Mouse (Mus musculus) midbrain, embryonic 16.5 days (tissue): ENCODE results near the gene Hmces. TPM values are rescaled to one million over a fixed set of nuclear protein-coding genes. Genes with fewer than 3 reads are reported as not detected.

Experiments used
- ATAC-seq: fragments of 200-750 bp; cut with Nextera tagmentation; 2 replicates; pipeline ENCODE4 v1.8.0; 2017; ENCODE audit warnings: moderate TSS enrichment
- H3K27ac ChIP-seq: fragments of 300-500 bp; sonication (generic); 2 replicates; pipeline ENCODE4 v1.5.1; 2014; ENCODE audit warnings: mild to moderate bottlenecking, low read length, mixed read lengths
- H3K27me3 ChIP-seq: fragments of 300-500 bp; sonication (generic); 2 replicates; pipeline ENCODE4 v1.6.1; 2014; ENCODE audit warnings: low read depth, low read length, mixed read lengths; ENCODE audit not compliant: control insufficient read depth, insufficient read depth
- H3K36me3 ChIP-seq: fragments of 300-500 bp; sonication (generic); 2 replicates; pipeline ENCODE4 v1.6.1; 2014; ENCODE audit warnings: mild to moderate bottlenecking, low read length, moderate library complexity, mixed read lengths; ENCODE audit not compliant: control insufficient read depth, insufficient read depth
- H3K4me1 ChIP-seq: fragments of 300-500 bp; sonication (generic); 2 replicates; pipeline ENCODE4 v1.6.1; 2014; ENCODE audit warnings: mild to moderate bottlenecking, low read length, mixed read lengths; ENCODE audit not compliant: control insufficient read depth, insufficient read depth
- H3K4me2 ChIP-seq: fragments of 300-500 bp; sonication (generic); 2 replicates; pipeline ENCODE4 v1.6.1; 2014; ENCODE audit warnings: mild to moderate bottlenecking, low read length, mixed read lengths
- H3K4me3 ChIP-seq: fragments of 300-500 bp; sonication (generic); 2 replicates; pipeline ENCODE4 v1.5.1; 2014; ENCODE audit warnings: low read depth, mild to moderate bottlenecking, low read length, moderate library complexity, mixed read lengths
- H3K9ac ChIP-seq: fragments of 300-500 bp; sonication (generic); 2 replicates; pipeline ENCODE4 v1.6.1; 2014; ENCODE audit warnings: low read depth, low read length, mixed read lengths
- H3K9me3 ChIP-seq: fragments of 300-500 bp; sonication (generic); replicated peaks from 2 replicates; pipeline ENCODE4 v1.6.1; 2014; ENCODE audit warnings: mild to moderate bottlenecking, low read length, mixed read lengths; ENCODE audit not compliant: control insufficient read depth, poor library complexity, severe bottlenecking
- WGBS: fragments of 180-500 bp; shearing (Covaris S2); extraction: QIAGEN DNeasy Blood & Tissue Kit; methylation state at CpG from one replicate; pipeline ENCODE4 v1.1.7; 2014; 5-methylcytosine and 5-hydroxymethylcytosine counted together
- polyA plus RNA-seq: library from polyadenylated mRNA; unstranded; fragments of >200 nt; fragmentation: Nextera tagmentation; extraction: Ambion mirVana; gene quantifications from 2 replicates; pipeline ENCODE4 v1.2.1, GENCODE M21; 2015

The Hmces gene
- polyA plus RNA-seq: 42.1 and 44.5 TPM in 2 replicates

GRCm38 (mm10) chr6:87913661-87914325, at the start of gene Hmces:
Gene Hmces (plus strand): TSS chr6:87913935.
- WGBS: under 1% methylated on average over 59 of the region's 62 CpGs

GRCm38 (mm10) chr6:87866211-87866610, 47.5 kb upstream of the Hmces start:
- Histone ChIP-seq H3K4me1 (no peaks in the 10 kb centered on the region), H3K9me3 (no peaks in the 10 kb centered on the region), H3K36me3 (no peaks in the 10 kb centered on the region), H3K4me2 (no peak overlapping the region), H3K27ac (no peak overlapping the region), H3K27me3 (no peaks in the 10 kb centered on the region), H3K4me3 (no peak overlapping the region), H3K9ac (no peak overlapping the region)
- WGBS: 89% methylated on average over 6 of the region's 6 CpGs
- no peak for ATAC-seq

More at GRCm38 (mm10) chr6:87913661-87914325, at the start of gene Hmces:
- peak within 1 kb of the TSS; percentile 91 for H3K4me3 ChIP-seq
- peak within 1 kb of the TSS; percentile 87 for H3K27ac ChIP-seq
- peaks cover 38% of the 10 kb centered on the region for H3K36me3 ChIP-seq
- peaks cover 12% of the 10 kb centered on the region for H3K4me1 ChIP-seq
- ATAC-seq: peak; percentile 95
- no peaks in the 10 kb centered on the region for H3K27me3 ChIP-seq
- H3K4me2 ChIP-seq: peak within 1 kb of the TSS; percentile 78
- no peaks in the 10 kb centered on the region for H3K9me3 ChIP-seq
- H3K9ac ChIP-seq: peak within 1 kb of the TSS; percentile 90

- Histone ChIP-seq H3K27me3 (no peaks in the 10 kb centered on the region), H3K36me3 (no peaks in the 10 kb centered on the region), H3K4me2 (no peak overlapping the region), H3K4me1 (no peaks in the 10 kb centered on the region), H3K27ac (no peak overlapping the region), H3K9ac (no peak overlapping the region), H3K9me3 (no peaks in the 10 kb centered on the region), H3K4me3 (no peak overlapping the region)
- no peak for ATAC-seq
- WGBS: 87% methylated on average over 2 of the region's 2 CpGs
Observed at GRCm38 (mm10) chr6:87867256-87867655, 46.5 kb upstream of the Hmces start.

- Histone ChIP-seq H3K4me1 (no peaks in the 10 kb centered on the region), H3K27ac (no peak overlapping the region), H3K36me3 (no peaks in the 10 kb centered on the region), H3K27me3 (no peaks in the 10 kb centered on the region), H3K9me3 (no peaks in the 10 kb centered on the region), H3K4me2 (no peak overlapping the region), H3K9ac (no peak overlapping the region), H3K4me3 (no peak overlapping the region)
- ATAC-seq: no peak
- 77% methylated on average over 9 of the region's 9 CpGs for WGBS
Observed at GRCm38 (mm10) chr6:87868871-87869506, 44.7 kb upstream of the Hmces start.

- H3K9ac ChIP-seq: no peak overlapping the region
- H3K36me3 ChIP-seq: no peaks in the 10 kb centered on the region
- 79% methylated on average over 1 of the region's 1 CpGs for WGBS
- no peaks in the 10 kb centered on the region for H3K27me3 ChIP-seq
- no peak for ATAC-seq
- H3K4me1 ChIP-seq: no peaks in the 10 kb centered on the region
- H3K4me2 ChIP-seq: no peak overlapping the region
- no peaks in the 10 kb centered on the region for H3K9me3 ChIP-seq
- no peak overlapping the region for H3K27ac ChIP-seq
- H3K4me3 ChIP-seq: no peak overlapping the region
Observed at GRCm38 (mm10) chr6:87870440-87870839, 43.3 kb upstream of the Hmces start.

- H3K27ac ChIP-seq: no peak overlapping the region
- no peaks in the 10 kb centered on the region for H3K9me3 ChIP-seq
- 83% methylated on average over 7 of the region's 7 CpGs for WGBS
- no peaks in the 10 kb centered on the region for H3K4me1 ChIP-seq
- no peak overlapping the region for H3K9ac ChIP-seq
- no peak overlapping the region for H3K4me3 ChIP-seq
- no peak for ATAC-seq
- H3K4me2 ChIP-seq: no peak overlapping the region
- H3K36me3 ChIP-seq: no peaks in the 10 kb centered on the region
- H3K27me3 ChIP-seq: no peaks in the 10 kb centered on the region
Observed at GRCm38 (mm10) chr6:87871240-87871639, 42.5 kb upstream of the Hmces start.

GRCm38 (mm10) chr6:87873104-87873503, 40.6 kb upstream of the Hmces start:
- 50% methylated on average over 1 of the region's 1 CpGs for WGBS
- no peak for ATAC-seq

GRCm38 (mm10) chr6:87873963-87874362, 39.8 kb upstream of the Hmces start:
- Histone ChIP-seq H3K4me1 (no peaks in the 10 kb centered on the region), H3K9me3 (no peaks in the 10 kb centered on the region), H3K27ac (no peak overlapping the region), H3K36me3 (no peaks in the 10 kb centered on the region), H3K4me3 (no peak overlapping the region), H3K27me3 (no peaks in the 10 kb centered on the region), H3K9ac (no peak overlapping the region), H3K4me2 (no peak overlapping the region)
- WGBS: 88% methylated on average over 2 of the region's 2 CpGs
- no peak for ATAC-seq

More at GRCm38 (mm10) chr6:87873104-87873503, 40.6 kb upstream of the Hmces start:
- no peak overlapping the region for H3K4me3 ChIP-seq
- H3K27me3 ChIP-seq: no peaks in the 10 kb centered on the region
- no peaks in the 10 kb centered on the region for H3K36me3 ChIP-seq
- no peak overlapping the region for H3K27ac ChIP-seq
- no peak overlapping the region for H3K4me2 ChIP-seq
- no peaks in the 10 kb centered on the region for H3K4me1 ChIP-seq
- H3K9ac ChIP-seq: no peak overlapping the region
- H3K9me3 ChIP-seq: no peaks in the 10 kb centered on the region

GRCm38 (mm10) chr6:87875083-87875482, 38.7 kb upstream of the Hmces start:
- Histone ChIP-seq H3K27ac (no peak overlapping the region), H3K36me3 (no peaks in the 10 kb centered on the region), H3K27me3 (no peaks in the 10 kb centered on the region), H3K9ac (no peak overlapping the region), H3K4me3 (no peak overlapping the region), H3K9me3 (no peaks in the 10 kb centered on the region), H3K4me2 (no peak overlapping the region), H3K4me1 (no peaks in the 10 kb centered on the region)
- ATAC-seq: no peak
- WGBS: 72% methylated on average over 1 of the region's 1 CpGs
